Mouse (Mus musculus): ENCODE data around the gene Prmt3. TPM values are rescaled to one million over a fixed set of nuclear protein-coding genes. Genes with fewer than 3 reads are reported as not detected.

Prmt3 gene
- polyA plus RNA-seq, 1 experiment = 20.3 TPM

- Histone ChIP-seq H3ac (ENCODE audit: control insufficient read depth, insufficient read length) (no peak overlapping the region), H3K4me3 (no peak overlapping the region)
- TF ChIP-seq MYOD1 (IDR thresholded peaks at IDR 0.05; ENCODE audit: control insufficient read depth in 1 of 3, insufficient read length in 2 of 3, low read depth in 2 of 3) (peak in 1 of 3 experiments; percentile 14), TCF3 (IDR thresholded peaks at IDR 0.05; ENCODE audit: insufficient read length, low read depth) (no peak), CEBPB (IDR thresholded peaks at IDR 0.05; ENCODE audit: insufficient read depth, poor library complexity, severe bottlenecking) (peak; percentile 93)
These were observed 15.5 kb upstream of the Prmt3 start for GRCm38 (mm10) chr7:49762605-49763004.

GRCm38 (mm10) chr7:49764011-49764716, 14.0 kb upstream of the Prmt3 start:
- no peaks in the 10 kb centered on the region for H3K36me3 ChIP-seq (ENCODE audit: control insufficient read depth, insufficient read depth)
- no peak overlapping the region for H3K4me3 ChIP-seq
- H3K4me2 ChIP-seq (ENCODE audit: low read depth) = peak overlapping the region; percentile 38
- TF ChIP-seq MAX (IDR thresholded peaks at IDR 0.05; ENCODE audit: low read depth) (no peak), REST (IDR thresholded peaks at IDR 0.05; ENCODE audit: insufficient read depth, insufficient read length) (no peak), POLR2A (IDR thresholded peaks at IDR 0.05; ENCODE audit: insufficient read length, low read depth) (no peak), MYOD1 (IDR thresholded peaks at IDR 0.05; ENCODE audit: control insufficient read depth in 1 of 3, insufficient read length in 2 of 3, low read depth in 2 of 3) (no peak), TCF3 (IDR thresholded peaks at IDR 0.05; ENCODE audit: insufficient read length, low read depth) (no peak), POLR2AphosphoS2 (IDR thresholded peaks at IDR 0.05; ENCODE audit: insufficient read length, low read depth) (no peak), USF1 (IDR thresholded peaks at IDR 0.05; ENCODE audit: low read depth) (no peak), E2F4 (IDR thresholded peaks at IDR 0.05; ENCODE audit: insufficient read depth) (no peak), SRF (IDR thresholded peaks at IDR 0.05; ENCODE audit: control insufficient read depth, insufficient read length, low read depth) (no peak), TCF12 (IDR thresholded peaks at IDR 0.05; ENCODE audit: insufficient read depth, poor library complexity, severe bottlenecking) (no peak), CEBPB (IDR thresholded peaks at IDR 0.05; ENCODE audit: insufficient read depth, poor library complexity, severe bottlenecking) (no peak), MYOG (IDR thresholded peaks at IDR 0.05; ENCODE audit: control insufficient read depth in 1 of 3, insufficient read depth in 1 of 3, insufficient read length in 2 of 3, low read depth in 2 of 3) (no peak)
- no peaks in the 10 kb centered on the region for H3K27me3 ChIP-seq (ENCODE audit: control insufficient read depth, insufficient read depth, insufficient read length)
- H3ac ChIP-seq (ENCODE audit: control insufficient read depth, insufficient read length) = no peak overlapping the region
- H3K79me2 ChIP-seq (ENCODE audit: control insufficient read depth, insufficient read depth) = no peaks in the 10 kb centered on the region

More at GRCm38 (mm10) chr7:49762605-49763004, 15.5 kb upstream of the Prmt3 start:
- Histone ChIP-seq H3K4me2 (ENCODE audit: low read depth) (peak overlapping the region; percentile 78), H3K27me3 (ENCODE audit: control insufficient read depth, insufficient read depth, insufficient read length) (no peaks in the 10 kb centered on the region), H3K36me3 (ENCODE audit: control insufficient read depth, insufficient read depth) (no peaks in the 10 kb centered on the region), H3K79me2 (ENCODE audit: control insufficient read depth, insufficient read depth) (no peaks in the 10 kb centered on the region)

- Histone ChIP-seq H3K79me2 (ENCODE audit: control insufficient read depth, insufficient read depth) (no peaks in the 10 kb centered on the region), H3K4me3 (no peak overlapping the region), H3K36me3 (ENCODE audit: control insufficient read depth, insufficient read depth) (no peaks in the 10 kb centered on the region), H3K4me2 (ENCODE audit: low read depth) (no peak overlapping the region), H3K27me3 (ENCODE audit: control insufficient read depth, insufficient read depth, insufficient read length) (no peaks in the 10 kb centered on the region), H3ac (ENCODE audit: control insufficient read depth, insufficient read length) (no peak overlapping the region)
- TF ChIP-seq USF1 (IDR thresholded peaks at IDR 0.05; ENCODE audit: low read depth) = no peak
These were observed 12.0 kb upstream of the Prmt3 start for GRCm38 (mm10) chr7:49766166-49766565.

- no peaks in the 10 kb centered on the region for H3K27me3 ChIP-seq (ENCODE audit: control insufficient read depth, insufficient read depth, insufficient read length)
- H3K36me3 ChIP-seq (ENCODE audit: control insufficient read depth, insufficient read depth) = no peaks in the 10 kb centered on the region
- H3ac ChIP-seq (ENCODE audit: control insufficient read depth, insufficient read length) = no peak overlapping the region
- TF ChIP-seq E2F4 (IDR thresholded peaks at IDR 0.05; ENCODE audit: insufficient read depth) = no peak
- TF ChIP-seq CEBPB (IDR thresholded peaks at IDR 0.05; ENCODE audit: insufficient read depth, poor library complexity, severe bottlenecking) = no peak
- no peak for TF ChIP-seq TCF3 (IDR thresholded peaks at IDR 0.05; ENCODE audit: insufficient read length, low read depth)
- TF ChIP-seq POLR2A (IDR thresholded peaks at IDR 0.05; ENCODE audit: insufficient read length, low read depth) = no peak
- TF ChIP-seq MAX (IDR thresholded peaks at IDR 0.05; ENCODE audit: low read depth) = no peak
- TF ChIP-seq SRF (IDR thresholded peaks at IDR 0.05; ENCODE audit: control insufficient read depth, insufficient read length, low read depth) = no peak
- TF ChIP-seq REST (IDR thresholded peaks at IDR 0.05; ENCODE audit: insufficient read depth, insufficient read length) = no peak
- no peak for TF ChIP-seq POLR2AphosphoS2 (IDR thresholded peaks at IDR 0.05; ENCODE audit: insufficient read length, low read depth)
- TF ChIP-seq TCF12 (IDR thresholded peaks at IDR 0.05; ENCODE audit: insufficient read depth, poor library complexity, severe bottlenecking) = no peak
- no peak for TF ChIP-seq MYOG (IDR thresholded peaks at IDR 0.05; ENCODE audit: control insufficient read depth in 1 of 3, insufficient read depth in 1 of 3, insufficient read length in 2 of 3, low read depth in 2 of 3)
- TF ChIP-seq MYOD1 (IDR thresholded peaks at IDR 0.05; ENCODE audit: control insufficient read depth in 1 of 3, insufficient read length in 2 of 3, low read depth in 2 of 3) = no peak
- no peak for TF ChIP-seq USF1 (IDR thresholded peaks at IDR 0.05; ENCODE audit: low read depth)
- no peaks in the 10 kb centered on the region for H3K79me2 ChIP-seq (ENCODE audit: control insufficient read depth, insufficient read depth)
- H3K4me2 ChIP-seq (ENCODE audit: low read depth) = no peak overlapping the region
- no peak overlapping the region for H3K4me3 ChIP-seq
These were observed 9.6 kb upstream of the Prmt3 start for GRCm38 (mm10) chr7:49768509-49768908.

GRCm38 (mm10) chr7:49774396-49774795, 3.8 kb upstream of the Prmt3 start:
- Histone ChIP-seq H3K36me3 (ENCODE audit: control insufficient read depth, insufficient read depth) (no peaks in the 10 kb centered on the region), H3K4me2 (ENCODE audit: low read depth) (no peak overlapping the region), H3K27me3 (ENCODE audit: control insufficient read depth, insufficient read depth, insufficient read length) (no peaks in the 10 kb centered on the region), H3K79me2 (ENCODE audit: control insufficient read depth, insufficient read depth) (peaks cover 2% of the 10 kb centered on the region), H3K4me3 (no peak overlapping the region), H3ac (ENCODE audit: control insufficient read depth, insufficient read length) (no peak overlapping the region)
- TF ChIP-seq POLR2A (IDR thresholded peaks at IDR 0.05; ENCODE audit: insufficient read length, low read depth) (no peak), E2F4 (IDR thresholded peaks at IDR 0.05; ENCODE audit: insufficient read depth) (no peak), MYOG (IDR thresholded peaks at IDR 0.05; ENCODE audit: control insufficient read depth in 1 of 3, insufficient read depth in 1 of 3, insufficient read length in 2 of 3, low read depth in 2 of 3) (no peak), POLR2AphosphoS2 (IDR thresholded peaks at IDR 0.05; ENCODE audit: insufficient read length, low read depth) (no peak), TCF3 (IDR thresholded peaks at IDR 0.05; ENCODE audit: insufficient read length, low read depth) (no peak), MYOD1 (IDR thresholded peaks at IDR 0.05; ENCODE audit: control insufficient read depth in 1 of 3, insufficient read length in 2 of 3, low read depth in 2 of 3) (no peak), SRF (IDR thresholded peaks at IDR 0.05; ENCODE audit: control insufficient read depth, insufficient read length, low read depth) (no peak), REST (IDR thresholded peaks at IDR 0.05; ENCODE audit: insufficient read depth, insufficient read length) (no peak), USF1 (IDR thresholded peaks at IDR 0.05; ENCODE audit: low read depth) (no peak), CEBPB (IDR thresholded peaks at IDR 0.05; ENCODE audit: insufficient read depth, poor library complexity, severe bottlenecking) (no peak), TCF12 (IDR thresholded peaks at IDR 0.05; ENCODE audit: insufficient read depth, poor library complexity, severe bottlenecking) (no peak), MAX (IDR thresholded peaks at IDR 0.05; ENCODE audit: low read depth) (no peak)

Measured in myocyte (in vitro differentiated cells).